Mouse (Mus musculus) kidney, embryonic 16.5 days (tissue): Measurements from ENCODE around the gene Mamdc2. TPM values are rescaled to one million over a fixed set of nuclear protein-coding genes. Genes with fewer than 3 reads are reported as not detected.
A peak's percentile ranks its signal among the peaks of the same experiment; 100 is the strongest.

Experiments used
- ATAC-seq: fragments of 200-750 bp; cut with Nextera tagmentation; 2 replicates; pipeline ENCODE4 v1.8.0; 2017; ENCODE audit warnings: moderate TSS enrichment; ENCODE audit not compliant: low FRiP score, low TSS enrichment
- H3K27ac ChIP-seq: fragments of 300-500 bp; sonication (generic); 2 replicates; pipeline ENCODE4 v1.5.1; 2014; ENCODE audit warnings: low read length
- H3K27me3 ChIP-seq: fragments of 300-500 bp; sonication (generic); 2 replicates; pipeline ENCODE4 v1.6.1; 2014; ENCODE audit warnings: low read length, control low read depth, mixed read lengths; ENCODE audit not compliant: insufficient read depth
- H3K36me3 ChIP-seq: fragments of 300-500 bp; sonication (generic); 2 replicates; pipeline ENCODE4 v1.6.1; 2014; ENCODE audit warnings: low read length, control low read depth, mixed read lengths; ENCODE audit not compliant: insufficient read depth
- H3K4me1 ChIP-seq: fragments of 300-500 bp; sonication (generic); 2 replicates; pipeline ENCODE4 v1.6.1; 2014; ENCODE audit warnings: low read length, control low read depth, mixed read lengths; ENCODE audit not compliant: insufficient read depth
- H3K4me2 ChIP-seq: fragments of 300-500 bp; sonication (generic); replicated peaks from 2 replicates; pipeline ENCODE4 v1.6.1; 2014; ENCODE audit warnings: low read depth, low read length
- H3K4me3 ChIP-seq: fragments of 300-500 bp; sonication (generic); 2 replicates; pipeline ENCODE4 v1.5.1; 2014; ENCODE audit warnings: mild to moderate bottlenecking, low read length
- H3K9ac ChIP-seq: fragments of 300-500 bp; sonication (generic); replicated peaks from 2 replicates; pipeline ENCODE4 v1.6.1; 2014; ENCODE audit warnings: low read length
- H3K9me3 ChIP-seq: fragments of 300-500 bp; sonication (generic); 2 replicates; pipeline ENCODE4 v1.6.1; 2016; ENCODE audit warnings: low read length, control low read depth
- WGBS: fragments of 180-500 bp; shearing (Covaris S2); extraction: QIAGEN DNeasy Blood & Tissue Kit; methylation state at CpG from one replicate; pipeline ENCODE4 v1.1.7; 2014; 5-methylcytosine and 5-hydroxymethylcytosine counted together
- polyA plus RNA-seq: library from polyadenylated mRNA; unstranded; fragments of >200 nt; fragmentation: Nextera tagmentation; extraction: Ambion mirVana; gene quantifications from 2 replicates; pipeline ENCODE4 v1.2.1, GENCODE M21; 2015

Gene Mamdc2
- polyA plus RNA-seq, 1 experiment from 2014 or later = 1.5 TPM

DNA sequence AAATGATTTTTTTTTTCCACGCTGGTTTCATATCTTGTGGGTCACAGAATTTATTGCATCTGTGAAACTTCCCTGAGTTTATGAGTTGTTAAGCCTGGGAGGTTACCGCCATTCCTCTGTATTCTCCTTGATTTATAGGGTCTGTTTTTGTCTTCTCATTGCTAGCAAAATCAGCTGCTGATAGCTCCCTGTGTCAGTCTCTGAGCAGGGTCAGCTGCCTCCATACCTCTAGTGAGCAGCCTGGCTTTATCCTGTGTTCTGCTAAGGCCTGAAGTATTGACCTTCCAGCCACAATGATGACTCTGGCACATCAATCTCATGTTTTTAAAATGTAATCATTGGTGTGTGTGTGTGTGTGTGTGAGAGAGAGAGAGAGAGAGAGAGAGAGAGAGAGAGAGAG lies 98.3 kb downstream of the Mamdc2 start:
- Histone ChIP-seq H3K9ac (no peak overlapping the region), H3K27me3 (no peaks in the 10 kb centered on the region), H3K36me3 (no peaks in the 10 kb centered on the region), H3K4me1 (peaks cover 15% of the 10 kb centered on the region), H3K4me2 (no peak overlapping the region), H3K9me3 (no peaks in the 10 kb centered on the region), H3K27ac (no peak overlapping the region), H3K4me3 (no peak overlapping the region)
- peak; percentile 60 for ATAC-seq
- WGBS = 32% methylated on average over 2 of the region's 2 CpGs

DNA sequence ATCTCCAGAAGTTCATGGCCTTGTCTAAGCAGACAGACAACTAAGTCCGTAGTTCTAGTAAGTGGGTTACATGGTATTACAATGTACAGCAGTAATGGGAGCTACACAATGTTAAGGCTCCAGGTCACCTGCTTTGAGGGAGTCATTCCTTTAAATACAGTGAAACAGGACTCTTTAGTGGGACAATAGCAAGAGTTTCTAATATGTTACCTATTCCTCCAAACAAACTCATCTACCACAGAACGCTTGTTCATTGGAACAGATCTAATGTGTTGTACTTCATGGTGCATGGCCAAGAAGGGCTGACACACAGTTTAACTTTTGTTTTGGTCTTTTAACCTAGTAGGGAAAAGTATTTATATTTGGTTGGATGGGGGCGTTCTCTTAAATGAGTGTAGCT lies 105.5 kb downstream of the Mamdc2 start:
- H3K9me3 ChIP-seq = no peaks in the 10 kb centered on the region
- no peaks in the 10 kb centered on the region for H3K4me1 ChIP-seq
- H3K9ac ChIP-seq = no peak overlapping the region
- no peak overlapping the region for H3K4me2 ChIP-seq
- 63% methylated on average over 3 of the region's 3 CpGs for WGBS
- no peaks in the 10 kb centered on the region for H3K36me3 ChIP-seq
- ATAC-seq = peak; percentile 86; the same call in 1 of the 2 replicates
- H3K4me3 ChIP-seq = no peak overlapping the region
- H3K27me3 ChIP-seq = no peaks in the 10 kb centered on the region
- no peak overlapping the region for H3K27ac ChIP-seq

GRCm38 (mm10) chr19:23332883-23333282 lies 115.4 kb downstream of the Mamdc2 start:
- Histone ChIP-seq H3K27ac (no peak overlapping the region), H3K9me3 (no peaks in the 10 kb centered on the region), H3K9ac (no peak overlapping the region), H3K36me3 (no peaks in the 10 kb centered on the region), H3K4me1 (no peaks in the 10 kb centered on the region), H3K4me3 (no peak overlapping the region), H3K27me3 (no peaks in the 10 kb centered on the region), H3K4me2 (no peak overlapping the region)
- no peak for ATAC-seq
- 100% methylated on average over 1 of the region's 1 CpGs for WGBS

DNA sequence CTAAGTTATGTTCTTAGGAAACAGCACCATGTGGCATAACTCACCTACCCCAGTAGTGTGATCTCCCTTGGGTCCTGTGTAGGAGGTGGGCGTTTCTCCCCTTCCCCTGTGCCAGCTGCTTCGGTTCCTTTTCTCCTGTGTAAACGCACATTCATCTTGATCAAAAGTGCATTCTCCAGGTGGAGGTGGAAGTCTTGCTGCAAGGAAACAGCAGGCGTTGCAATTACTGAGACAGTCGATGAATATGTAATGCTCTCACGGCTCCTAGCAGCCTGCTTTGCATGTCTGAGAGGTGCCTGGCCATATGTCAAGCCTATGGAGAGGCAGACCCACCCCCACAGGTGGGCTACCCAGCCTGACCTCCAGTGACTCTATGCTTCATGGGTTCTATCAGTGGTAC lies 117.4 kb downstream of the Mamdc2 start:
- H3K36me3 ChIP-seq = no peaks in the 10 kb centered on the region
- no peaks in the 10 kb centered on the region for H3K4me1 ChIP-seq
- no peak for ATAC-seq
- H3K9ac ChIP-seq = no peak overlapping the region
- H3K27ac ChIP-seq = no peak overlapping the region
- no peaks in the 10 kb centered on the region for H3K27me3 ChIP-seq
- H3K4me3 ChIP-seq = no peak overlapping the region
- H3K4me2 ChIP-seq = no peak overlapping the region
- H3K9me3 ChIP-seq = no peaks in the 10 kb centered on the region
- WGBS = 43% methylated on average over 6 of the region's 6 CpGs

DNA sequence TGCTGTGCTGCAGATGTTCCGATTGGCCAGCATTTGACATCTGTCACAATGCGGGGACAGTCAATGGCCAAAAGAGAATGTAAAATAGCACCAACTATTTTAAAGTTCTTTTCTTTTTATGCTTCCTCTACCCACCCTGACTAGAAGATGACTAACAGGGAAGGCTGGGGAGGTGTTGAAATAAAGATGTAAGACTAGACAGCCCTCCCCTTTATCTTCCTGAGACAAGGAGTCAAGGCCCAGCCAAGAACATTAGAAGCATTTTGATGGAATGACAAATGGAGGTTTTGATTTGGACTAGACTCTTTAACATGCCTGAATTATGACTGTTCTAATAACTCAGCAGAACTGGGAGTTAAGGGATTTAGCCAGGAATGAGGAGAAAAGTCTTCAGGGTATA lies 118.9 kb downstream of the Mamdc2 start:
- 91% methylated on average over 2 of the region's 2 CpGs for WGBS
- ATAC-seq = no peak
- no peaks in the 10 kb centered on the region for H3K4me1 ChIP-seq

GRCm38 (mm10) chr19:23327056-23327640 lies 121.1 kb downstream of the Mamdc2 start:
- H3K27ac ChIP-seq = no peak overlapping the region
- H3K9me3 ChIP-seq = no peaks in the 10 kb centered on the region
- H3K36me3 ChIP-seq = no peaks in the 10 kb centered on the region
- H3K4me1 ChIP-seq = no peaks in the 10 kb centered on the region
- WGBS = 91% methylated on average over 3 of the region's 3 CpGs
- no peak overlapping the region for H3K4me2 ChIP-seq
- no peak overlapping the region for H3K4me3 ChIP-seq
- no peak for ATAC-seq
- H3K27me3 ChIP-seq = no peaks in the 10 kb centered on the region
- H3K9ac ChIP-seq = no peak overlapping the region

More for the DNA sequence above, 118.9 kb downstream of the Mamdc2 start:
- Histone ChIP-seq H3K36me3 (no peaks in the 10 kb centered on the region), H3K4me2 (no peak overlapping the region), H3K9me3 (no peaks in the 10 kb centered on the region), H3K27me3 (no peaks in the 10 kb centered on the region), H3K4me3 (no peak overlapping the region), H3K9ac (no peak overlapping the region), H3K27ac (no peak overlapping the region)

DNA sequence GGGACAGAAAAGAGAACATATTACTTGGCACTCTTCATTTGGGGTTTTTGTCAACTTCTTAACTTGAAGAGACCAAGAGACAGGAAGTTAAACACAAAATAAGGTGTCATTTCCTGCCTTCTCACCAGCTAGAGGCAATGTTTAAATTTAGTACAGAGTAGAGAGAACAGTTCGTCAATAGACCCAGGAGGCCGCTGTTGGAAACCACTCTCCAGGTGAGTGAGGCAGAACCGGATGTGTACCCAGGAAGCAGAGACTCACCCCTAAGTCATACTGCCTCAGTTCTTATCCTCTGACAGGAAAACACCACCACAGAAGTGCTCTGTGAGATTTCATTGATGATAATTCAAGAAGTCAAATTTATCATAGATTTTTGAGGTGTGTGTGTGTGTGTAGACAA lies 125.1 kb downstream of the Mamdc2 start:
- H3K9ac ChIP-seq = no peak overlapping the region
- no peaks in the 10 kb centered on the region for H3K27me3 ChIP-seq
- H3K4me2 ChIP-seq = no peak overlapping the region
- ATAC-seq = no peak
- H3K4me1 ChIP-seq = no peaks in the 10 kb centered on the region
- no peaks in the 10 kb centered on the region for H3K9me3 ChIP-seq
- H3K36me3 ChIP-seq = no peaks in the 10 kb centered on the region
- H3K27ac ChIP-seq = no peak overlapping the region
- H3K4me3 ChIP-seq = no peak overlapping the region
- WGBS = 68% methylated on average over 3 of the region's 3 CpGs

DNA sequence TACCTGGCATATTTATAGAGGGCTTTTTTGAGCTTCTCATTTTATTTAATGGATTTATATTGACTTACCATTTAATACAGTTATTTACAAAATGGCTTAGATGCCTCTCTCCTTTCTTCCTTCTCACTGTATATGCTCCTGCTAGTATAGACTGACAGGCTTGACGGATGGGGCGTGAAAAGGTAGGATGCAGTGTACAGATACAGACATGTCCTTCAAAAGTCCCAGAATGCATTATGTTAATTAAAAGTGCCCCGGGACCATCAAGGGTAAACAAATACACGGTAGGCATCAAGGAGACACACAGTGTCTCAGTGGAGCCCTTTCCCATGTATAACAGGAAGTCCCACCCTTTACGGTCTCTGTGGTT lies 130.3 kb downstream of the Mamdc2 start:
- Histone ChIP-seq H3K36me3 (no peaks in the 10 kb centered on the region), H3K27ac (no peak overlapping the region), H3K4me2 (no peak overlapping the region), H3K4me1 (no peaks in the 10 kb centered on the region), H3K27me3 (no peaks in the 10 kb centered on the region), H3K4me3 (no peak overlapping the region), H3K9me3 (no peaks in the 10 kb centered on the region), H3K9ac (no peak overlapping the region)
- ATAC-seq = no peak
- 85% methylated on average over 5 of the region's 5 CpGs for WGBS

DNA sequence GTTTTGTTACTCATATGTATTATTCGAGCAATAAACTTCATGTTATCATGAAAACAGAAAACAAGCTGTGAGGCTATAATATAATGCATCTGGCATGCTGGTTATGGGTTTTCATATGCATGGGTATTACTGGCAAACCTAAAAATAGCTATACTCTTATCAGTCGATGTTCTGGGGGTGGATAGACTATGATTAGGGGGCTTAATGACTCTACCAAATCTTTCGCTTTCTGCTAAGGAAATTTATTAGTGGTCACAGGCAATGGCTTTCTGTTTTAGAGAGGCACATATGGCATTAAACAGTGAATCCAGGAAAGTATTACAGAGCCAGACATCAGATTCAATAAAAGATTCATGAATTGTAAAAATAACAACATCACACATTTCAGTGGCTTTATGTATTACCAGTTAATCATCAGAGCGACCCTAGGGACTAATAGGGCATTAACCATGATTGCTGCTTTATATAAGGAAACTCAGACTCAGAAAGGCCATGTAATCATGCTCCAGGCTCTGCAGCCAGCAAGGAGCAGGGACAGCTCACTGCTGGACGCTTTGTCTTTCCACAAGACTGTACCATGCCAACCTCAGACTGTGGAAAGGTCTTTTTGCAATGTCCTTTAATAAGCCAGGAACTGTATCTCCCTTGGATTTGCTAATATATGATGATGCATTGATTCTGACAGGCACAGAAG lies 130.8 kb downstream of the Mamdc2 start:
- no peak overlapping the region for H3K9ac ChIP-seq
- no peak for ATAC-seq
- H3K27me3 ChIP-seq = no peaks in the 10 kb centered on the region
- no peaks in the 10 kb centered on the region for H3K9me3 ChIP-seq
- no peak overlapping the region for H3K4me3 ChIP-seq
- H3K36me3 ChIP-seq = no peaks in the 10 kb centered on the region
- H3K4me1 ChIP-seq = no peaks in the 10 kb centered on the region
- WGBS = 67% methylated on average over 5 of the region's 5 CpGs
- no peak overlapping the region for H3K4me2 ChIP-seq
- H3K27ac ChIP-seq = no peak overlapping the region

- H3K4me3 ChIP-seq = no peak overlapping the region
- H3K9me3 ChIP-seq = no peaks in the 10 kb centered on the region
- H3K9ac ChIP-seq = no peak overlapping the region
- no peak overlapping the region for H3K4me2 ChIP-seq
- no peaks in the 10 kb centered on the region for H3K36me3 ChIP-seq
- WGBS = 71% methylated on average over 5 of the region's 5 CpGs
- H3K4me1 ChIP-seq = no peaks in the 10 kb centered on the region
- H3K27me3 ChIP-seq = no peaks in the 10 kb centered on the region
- no peak overlapping the region for H3K27ac ChIP-seq
- ATAC-seq = no peak
Measured at GRCm38 (mm10) chr19:23316851-23317250, 131.4 kb downstream of the Mamdc2 start.
